Mouse (Mus musculus) hindbrain, embryonic 10.5 days (tissue): Measurements from ENCODE around the gene Lrrc8e. TPM values are rescaled to one million over a fixed set of nuclear protein-coding genes. Genes with fewer than 3 reads are reported as not detected.

Experiments
- DNase-seq: peaks from one replicate; pipeline ENCODE4 v3.0.0-alpha.2; 2017; ENCODE audit warnings: low spot score
- H3K27ac ChIP-seq: fragments of 300-500 bp; sonication (generic); 2 replicates; pipeline ENCODE4 v1.5.1; 2016; ENCODE audit warnings: mild to moderate bottlenecking, moderate library complexity
- H3K27me3 ChIP-seq: fragments of 300-500 bp; sonication (generic); 2 replicates; pipeline ENCODE4 v1.6.1; 2016; ENCODE audit warnings: mild to moderate bottlenecking; ENCODE audit not compliant: poor library complexity, insufficient read depth, severe bottlenecking
- H3K36me3 ChIP-seq: fragments of 300-500 bp; sonication (generic); 2 replicates; pipeline ENCODE4 v1.6.1; 2016; ENCODE audit warnings: mild to moderate bottlenecking, moderate library complexity
- H3K4me1 ChIP-seq: fragments of 300-500 bp; sonication (generic); replicated peaks from 2 replicates; pipeline ENCODE4 v1.6.1; 2016; ENCODE audit warnings: mild to moderate bottlenecking
- H3K4me3 ChIP-seq: fragments of 300-500 bp; sonication (generic); 2 replicates; pipeline ENCODE4 v1.5.1; 2016; ENCODE audit warnings: mild to moderate bottlenecking, moderate library complexity
- H3K9me3 ChIP-seq: fragments of 300-500 bp; sonication (generic); 2 replicates; pipeline ENCODE4 v1.6.1; 2016; ENCODE audit warnings: mild to moderate bottlenecking, moderate library complexity
- WGBS: fragments of 180-500 bp; shearing (Covaris S2); methylation state at CpG from one replicate; pipeline ENCODE4 v1.1.7; 2016; 5-methylcytosine and 5-hydroxymethylcytosine counted together
- polyA plus RNA-seq: library from polyadenylated mRNA; unstranded; fragments of >200 nt; fragmentation: Nextera tagmentation; extraction: Ambion mirVana; gene quantifications from 2 replicates; pipeline ENCODE4 v1.2.1, GENCODE M21; 2016

Gene Lrrc8e
- polyA plus RNA-seq, 1 experiment from 2014 or later = not detected

GRCm38 (mm10) chr8:4267627-4268026, 41.0 kb downstream of the Lrrc8e start:
- no peaks in the 10 kb centered on the region for H3K4me1 ChIP-seq
- DNase-seq = no peak
- 81% methylated on average over 15 of the region's 15 CpGs for WGBS
- H3K4me3 ChIP-seq = no peak overlapping the region
- H3K9me3 ChIP-seq = no peaks in the 10 kb centered on the region
- H3K36me3 ChIP-seq = peaks cover 99% of the 10 kb centered on the region
- no peaks in the 10 kb centered on the region for H3K27me3 ChIP-seq
- H3K27ac ChIP-seq = no peak overlapping the region

GRCm38 (mm10) chr8:4269609-4270008, 43.0 kb downstream of the Lrrc8e start:
- DNase-seq = no peak
- no peak overlapping the region for H3K4me3 ChIP-seq
- no peaks in the 10 kb centered on the region for H3K27me3 ChIP-seq
- H3K9me3 ChIP-seq = no peaks in the 10 kb centered on the region
- 92% methylated on average over 6 of the region's 6 CpGs for WGBS
- H3K4me1 ChIP-seq = peaks cover 2% of the 10 kb centered on the region
- H3K36me3 ChIP-seq = peaks cover 94% of the 10 kb centered on the region
- no peak overlapping the region for H3K27ac ChIP-seq

- Histone ChIP-seq H3K4me1 (peaks cover 8% of the 10 kb centered on the region), H3K9me3 (no peaks in the 10 kb centered on the region), H3K4me3 (peak within 1 kb of the TSS; percentile 87), H3K27ac (peak within 1 kb of the TSS; percentile 89), H3K27me3 (no peaks in the 10 kb centered on the region), H3K36me3 (peaks cover 35% of the 10 kb centered on the region)
- peak; percentile 94 for DNase-seq
- WGBS = under 1% methylated on average over 39 of the region's 39 CpGs
These were observed 48.9 kb downstream of the Lrrc8e start, which contains the start of gene Timm44 for GRCm38 (mm10) chr8:4275275-4276110. Gene Timm44, minus strand, starts transcription at chr8:4275913.

DNA sequence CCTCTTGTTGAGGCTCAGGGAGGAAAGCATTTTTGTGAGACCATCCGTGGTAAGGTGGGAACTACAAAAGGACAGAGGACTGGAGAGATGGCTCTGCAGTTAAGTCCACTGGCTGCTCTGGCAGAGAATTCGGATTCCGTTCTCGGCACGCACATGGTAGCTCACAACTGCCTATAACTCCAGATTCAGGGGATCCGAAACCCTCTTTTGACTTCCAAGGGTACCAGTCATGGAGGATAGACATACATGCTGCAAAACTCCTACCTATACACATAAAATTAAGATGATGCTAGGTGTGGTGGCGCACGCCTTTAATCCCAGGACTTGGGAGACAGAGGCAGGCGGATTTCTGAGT, 49.5 kb downstream of the Lrrc8e start:
- WGBS = 34% methylated on average over 9 of the region's 9 CpGs
- Histone ChIP-seq H3K4me1 (peaks cover 8% of the 10 kb centered on the region), H3K36me3 (peaks cover 30% of the 10 kb centered on the region), H3K9me3 (no peaks in the 10 kb centered on the region), H3K27me3 (no peaks in the 10 kb centered on the region), H3K4me3 (peak overlapping the region; percentile 87), H3K27ac (peak overlapping the region; percentile 89)
- DNase-seq = no peak

Other genes with a start within 250 kb of the Lrrc8e start
- not detected in 2 replicates for gene Cd209f, start 121.0 kb upstream of the Lrrc8e start, polyA plus RNA-seq
- not detected in 2 replicates for gene Cd209g, start 92.7 kb upstream of the Lrrc8e start, polyA plus RNA-seq
- 28.1 and 43.7 TPM in 2 replicates for gene Evi5l, start 60.3 kb upstream of the Lrrc8e start, polyA plus RNA-seq
- 13.1 and 27.1 TPM in 2 replicates for gene Prr36, start 9.4 kb upstream of the Lrrc8e start, polyA plus RNA-seq
- 34.7 and 39.4 TPM in 2 replicates for gene Map2k7, start 11.9 kb downstream of the Lrrc8e start, polyA plus RNA-seq
- 0.68 and 1.8 TPM in 2 replicates for gene Gm49320, start 12.0 kb downstream of the Lrrc8e start, polyA plus RNA-seq
- 2.4 and 3.7 TPM in 2 replicates for gene Tgfbr3l, start 21.4 kb downstream of the Lrrc8e start, polyA plus RNA-seq
- 62.1 and 69.8 TPM in 2 replicates for gene Snapc2, start 26.3 kb downstream of the Lrrc8e start, polyA plus RNA-seq
- 133 and 197 TPM in 2 replicates for gene Ctxn1, start 32.4 kb downstream of the Lrrc8e start, polyA plus RNA-seq
- 60.6 and 67.2 TPM in 2 replicates for gene Timm44, start 49.1 kb downstream of the Lrrc8e start, polyA plus RNA-seq
- 22.6 and 24.0 TPM in 2 replicates for gene Ccl25, start 98.4 kb downstream of the Lrrc8e start, polyA plus RNA-seq
- gene Elavl1, start 98.6 kb downstream of the Lrrc8e start, polyA plus RNA-seq = 306 and 336 TPM in 2 replicates